Mouse (Mus musculus): ENCODE results near the gene Arhgap22.

- TF ChIP-seq ZC3H11A (IDR thresholded peaks at IDR 0.05; ENCODE audit: borderline replicate concordance, low read depth, low read length) (no peak), HCFC1 (IDR thresholded peaks at IDR 0.05; ENCODE audit: borderline replicate concordance, insufficient read depth, low read length) (no peak), MAFK (IDR thresholded peaks at IDR 0.05; ENCODE audit: insufficient read depth, low read depth, low read length) (no peak), ZNF384 (IDR thresholded peaks at IDR 0.05; ENCODE audit: low read depth, low read length) (no peak)
These were observed 64.5 kb downstream of the Arhgap22 start for GRCm38 (mm10) chr14:33278374-33278773.
